Mouse (Mus musculus): ENCODE results near the gene Gm8926.

Gm8926 gene

GRCm38 (mm10) chr5:11770248-11770647 lies at the start of gene Gm8926:
Gene Gm8926, plus strand, starts transcription at chr5:11770548.
- in situ Hi-C loops (cut with MboI, MseI), result loop anchor here (10.0 to 25.0 kb wide), 2 partner anchors 167 to 815 kb away; no protein-coding TSS in a partner anchor
